Mouse (Mus musculus) hindbrain, embryonic 13.5 days (tissue): ENCODE data around the gene 1700025G04Rik. TPM values are rescaled to one million over a fixed set of nuclear protein-coding genes. Genes with fewer than 3 reads are reported as not detected.
"Not testable (repeated sequence)": the region's sequence is repeated elsewhere in the genome, so short reads cannot be mapped to it uniquely, and the experiment has no call there.

ENCODE experiments used
- ATAC-seq: fragments of 200-750 bp; cut with Nextera tagmentation; 2 replicates; pipeline ENCODE4 v1.8.0; 2017; ENCODE audit warnings: moderate TSS enrichment; ENCODE audit not compliant: low FRiP score
- H3K27ac ChIP-seq: fragments of 300-500 bp; sonication (generic); 2 replicates; pipeline ENCODE4 v1.5.1; 2015; ENCODE audit warnings: inconsistent platforms, mild to moderate bottlenecking, moderate library complexity
- H3K27me3 ChIP-seq: fragments of 300-500 bp; sonication (generic); 2 replicates; pipeline ENCODE4 v1.6.1; 2015; ENCODE audit warnings: mild to moderate bottlenecking, inconsistent platforms
- H3K36me3 ChIP-seq: fragments of 300-500 bp; sonication (generic); 2 replicates; pipeline ENCODE4 v1.6.1; 2015; ENCODE audit warnings: mild to moderate bottlenecking, inconsistent platforms
- H3K4me1 ChIP-seq: fragments of 300-500 bp; sonication (generic); replicated peaks from 2 replicates; pipeline ENCODE4 v1.6.1; 2015; ENCODE audit warnings: inconsistent platforms
- H3K4me2 ChIP-seq: fragments of 300-500 bp; sonication (generic); 2 replicates; pipeline ENCODE4 v1.6.1; 2015; ENCODE audit warnings: inconsistent platforms, mild to moderate bottlenecking, moderate library complexity
- H3K4me3 ChIP-seq: fragments of 300-500 bp; sonication (generic); 2 replicates; pipeline ENCODE4 v1.5.1; 2015; ENCODE audit warnings: mild to moderate bottlenecking, inconsistent platforms
- H3K9ac ChIP-seq: fragments of 300-500 bp; sonication (generic); 2 replicates; pipeline ENCODE4 v1.6.1; 2015; ENCODE audit warnings: mild to moderate bottlenecking, inconsistent platforms
- H3K9me3 ChIP-seq: fragments of 300-500 bp; sonication (generic); 2 replicates; pipeline ENCODE4 v1.6.1; 2016; ENCODE audit warnings: inconsistent platforms
- WGBS: fragments of 180-500 bp; shearing (Covaris S2); methylation state at CpG from one replicate; pipeline ENCODE4 v1.1.7; 2015; 5-methylcytosine and 5-hydroxymethylcytosine counted together
- polyA plus RNA-seq: library from polyadenylated mRNA; unstranded; fragments of >200 nt; fragmentation: Nextera tagmentation; extraction: Ambion mirVana; gene quantifications from 2 replicates; pipeline ENCODE4 v1.2.1, GENCODE M21; 2015

Gene 1700025G04Rik
- polyA plus RNA-seq, 1 experiment from 2014 or later: 41.0 TPM

DNA sequence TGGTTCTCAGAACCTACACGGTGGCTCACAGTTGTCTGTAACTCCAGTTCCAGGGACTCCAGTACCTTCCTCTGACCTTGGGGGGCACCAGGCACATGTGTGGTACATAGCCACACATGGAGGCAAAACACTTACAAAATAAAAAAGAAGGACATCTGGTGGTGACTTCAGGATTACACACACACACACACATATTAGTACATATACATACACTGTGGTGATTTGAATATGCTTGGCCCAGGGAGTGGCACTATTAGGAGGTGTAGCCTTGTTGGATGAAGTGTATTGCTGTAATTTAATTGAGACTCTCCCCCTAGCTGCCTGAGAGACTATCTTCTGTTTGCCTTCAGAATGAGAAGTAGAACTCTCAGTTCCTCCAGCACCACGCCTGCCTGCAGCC, 241.6 kb downstream of the 1700025G04Rik start:
- 91% methylated on average over 2 of the region's 2 CpGs for WGBS
- Histone ChIP-seq H3K4me2 (no peak overlapping the region), H3K9ac (no peak overlapping the region), H3K4me3 (no peak overlapping the region), H3K9me3 (no peaks in the 10 kb centered on the region), H3K27ac (no peak overlapping the region), H3K27me3 (no peaks in the 10 kb centered on the region), H3K4me1 (peaks cover 16% of the 10 kb centered on the region), H3K36me3 (no peaks in the 10 kb centered on the region)
- ATAC-seq: no peak

- WGBS: 59% methylated on average over 19 of the region's 19 CpGs
- Histone ChIP-seq H3K9me3 (no peaks in the 10 kb centered on the region), H3K4me2 (peak overlapping the region; percentile 23; the same call in 1 of the 2 replicates), H3K4me3 (no peak overlapping the region), H3K36me3 (no peaks in the 10 kb centered on the region), H3K9ac (no peak overlapping the region; the same call in 1 of the 2 replicates), H3K27ac (peak overlapping the region; percentile 62), H3K4me1 (peaks cover 16% of the 10 kb centered on the region), H3K27me3 (no peaks in the 10 kb centered on the region)
- no peak for ATAC-seq
These were observed 243.8 kb downstream of the 1700025G04Rik start for GRCm38 (mm10) chr1:151845926-151846782.

DNA sequence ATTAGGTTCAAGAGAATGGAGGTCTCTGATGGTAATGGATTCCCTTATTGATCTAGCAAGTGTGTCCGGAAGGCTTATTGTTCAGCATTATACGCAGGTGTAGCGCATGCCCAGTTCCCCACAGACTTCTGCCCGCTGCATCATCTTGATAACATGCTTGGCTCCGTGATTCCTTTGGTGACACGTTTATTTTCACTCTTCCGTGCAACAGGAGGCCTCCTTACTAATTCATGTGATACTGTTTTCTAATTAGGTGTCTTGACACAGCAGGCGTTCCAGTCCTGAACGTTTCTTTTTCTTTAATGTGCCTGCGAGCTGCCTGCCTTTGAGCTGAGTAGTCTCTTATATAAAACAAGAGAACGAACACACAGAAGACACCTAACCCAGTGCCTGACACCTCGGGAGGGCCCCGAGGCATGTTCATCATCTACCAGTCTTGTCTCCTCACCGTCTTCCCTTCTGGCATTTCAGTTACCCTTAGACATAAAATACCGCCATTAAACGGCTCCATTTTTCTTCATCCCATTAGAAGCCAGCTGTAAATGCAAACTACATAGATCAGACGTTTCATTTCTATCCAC, 244.6 kb downstream of the 1700025G04Rik start:
- WGBS: 67% methylated on average over 17 of the region's 17 CpGs
- peaks cover 16% of the 10 kb centered on the region for H3K4me1 ChIP-seq
- no peaks in the 10 kb centered on the region for H3K27me3 ChIP-seq
- peak overlapping the region; percentile 23 for H3K4me2 ChIP-seq
- H3K9me3 ChIP-seq: no peaks in the 10 kb centered on the region
- no peak overlapping the region for H3K4me3 ChIP-seq
- ATAC-seq: no peak
- H3K36me3 ChIP-seq: no peaks in the 10 kb centered on the region
- no peak overlapping the region for H3K9ac ChIP-seq
- H3K27ac ChIP-seq: peak overlapping the region; percentile 62; the same call in 1 of the 2 replicates

GRCm38 (mm10) chr1:151840345-151840744, 249.6 kb downstream of the 1700025G04Rik start:
- H3K9me3 ChIP-seq, H3K36me3 ChIP-seq, H3K4me1 ChIP-seq, H3K27ac ChIP-seq, ATAC-seq, H3K9ac ChIP-seq, H3K4me3 ChIP-seq, H3K27me3 ChIP-seq, H3K4me2 ChIP-seq: not testable (repeated sequence)
- WGBS: 100% methylated on average over 1 of the region's 1 CpGs

DNA sequence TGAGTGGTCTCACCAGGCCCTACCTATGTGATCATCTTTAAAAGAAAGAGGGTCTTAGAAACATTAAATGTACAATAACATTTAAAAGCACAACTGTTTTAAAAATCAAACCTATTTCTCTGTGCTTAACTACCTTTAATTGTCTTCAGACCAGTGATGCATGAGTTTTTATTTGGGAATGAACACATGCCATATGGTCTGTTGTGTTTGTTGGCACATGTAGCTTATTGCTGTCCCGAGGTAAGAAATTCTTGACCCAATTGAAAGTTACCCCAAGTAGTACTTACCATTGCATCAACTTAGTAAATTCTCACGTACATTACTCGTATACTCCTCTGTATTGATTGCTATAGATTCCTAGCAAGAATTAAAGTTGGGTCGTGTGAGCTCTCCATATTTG, 254.7 kb downstream of the 1700025G04Rik start:
- H3K9me3 ChIP-seq: 0 out of 2 replicates have a peak, but pooled peaks cover 4% of the 10 kb centered on the region
- 88% methylated on average over 4 of the region's 4 CpGs for WGBS
- no peak overlapping the region for H3K4me2 ChIP-seq
- H3K27me3 ChIP-seq: no peaks in the 10 kb centered on the region
- H3K4me1 ChIP-seq: no peaks in the 10 kb centered on the region
- H3K27ac ChIP-seq: no peak overlapping the region
- H3K4me3 ChIP-seq: no peak overlapping the region
- H3K36me3 ChIP-seq: no peaks in the 10 kb centered on the region
- ATAC-seq: no peak
- H3K9ac ChIP-seq: no peak overlapping the region

DNA sequence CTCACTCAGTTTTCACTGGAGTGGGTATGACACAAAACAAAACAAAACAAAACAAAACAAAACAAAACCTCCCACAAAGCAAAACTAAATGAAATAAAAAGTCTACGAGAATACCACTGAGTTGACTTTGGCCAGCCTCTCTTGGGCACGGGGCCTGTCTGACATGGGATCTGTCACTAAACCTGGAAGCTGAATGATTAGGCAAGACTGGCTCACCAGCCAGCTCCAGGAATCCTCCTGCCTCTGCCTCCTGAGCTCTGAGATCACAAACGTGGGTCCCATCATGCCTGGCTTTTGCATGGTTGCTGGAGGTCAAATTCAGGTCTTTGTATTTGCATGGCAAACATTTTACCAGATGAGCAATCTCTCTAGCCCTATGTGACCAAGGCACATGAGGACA, 258.1 kb downstream of the 1700025G04Rik start:
- Histone ChIP-seq H3K27me3 (no peaks in the 10 kb centered on the region), H3K9me3 (0 out of 2 replicates have a peak, but pooled peaks cover 4% of the 10 kb centered on the region), H3K4me1 (no peaks in the 10 kb centered on the region), H3K4me3 (no peak overlapping the region), H3K4me2 (no peak overlapping the region), H3K36me3 (no peaks in the 10 kb centered on the region), H3K9ac (no peak overlapping the region), H3K27ac (no peak overlapping the region)
- WGBS: 79% methylated on average over 3 of the region's 3 CpGs
- ATAC-seq: no peak

DNA sequence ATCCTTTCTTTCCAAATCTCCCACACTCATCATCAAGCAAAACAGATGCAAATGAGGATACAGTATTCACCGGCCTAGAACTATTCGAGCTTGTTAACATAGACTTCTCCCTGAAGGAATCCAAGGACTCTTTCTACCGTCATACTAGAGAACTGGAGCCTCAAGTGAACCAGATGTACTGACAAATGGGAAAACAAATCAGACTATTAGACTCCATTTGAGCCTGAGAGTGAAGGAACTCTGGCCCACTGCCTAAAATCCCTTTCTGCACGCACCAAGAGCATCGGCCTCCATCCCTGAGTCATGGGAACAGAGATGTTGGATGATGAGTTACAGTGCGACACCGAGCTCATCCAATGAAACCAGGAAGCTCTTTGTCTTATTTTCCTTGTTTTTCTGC, 264.9 kb downstream of the 1700025G04Rik start:
- ATAC-seq: no peak

DNA sequence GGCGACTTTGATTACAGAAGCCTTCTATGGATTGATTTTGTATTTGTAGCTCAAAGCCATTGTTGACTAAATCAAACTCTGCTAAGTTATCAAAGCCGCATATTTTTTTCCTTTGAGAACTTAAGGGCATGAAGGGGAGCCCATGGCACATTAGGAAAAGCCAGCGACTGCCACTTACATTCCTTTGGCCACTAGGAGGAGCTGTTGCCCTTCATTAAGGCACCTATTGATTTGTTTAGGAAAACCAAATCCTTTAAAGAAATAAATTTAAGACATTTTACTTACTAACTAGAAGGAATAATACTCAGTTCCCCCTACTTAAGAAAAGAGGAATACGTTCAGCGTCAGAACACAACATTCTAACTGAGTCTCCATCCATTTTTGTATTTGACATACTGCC, 269.5 kb downstream of the 1700025G04Rik start:
- Histone ChIP-seq H3K9ac (no peak overlapping the region), H3K4me1 (no peaks in the 10 kb centered on the region), H3K9me3 (no peaks in the 10 kb centered on the region), H3K27ac (no peak overlapping the region), H3K27me3 (no peaks in the 10 kb centered on the region), H3K36me3 (peaks cover 31% of the 10 kb centered on the region), H3K4me2 (no peak overlapping the region), H3K4me3 (no peak overlapping the region)
- WGBS: 33% methylated on average over 5 of the region's 5 CpGs
- ATAC-seq: no peak

More for the DNA sequence above, 264.9 kb downstream of the 1700025G04Rik start:
- Histone ChIP-seq H3K9me3 (no peaks in the 10 kb centered on the region), H3K27me3 (no peaks in the 10 kb centered on the region), H3K9ac (no peak overlapping the region), H3K36me3 (no peaks in the 10 kb centered on the region), H3K4me3 (no peak overlapping the region), H3K4me1 (no peaks in the 10 kb centered on the region), H3K4me2 (no peak overlapping the region), H3K27ac (no peak overlapping the region)
- 76% methylated on average over 7 of the region's 7 CpGs for WGBS

DNA sequence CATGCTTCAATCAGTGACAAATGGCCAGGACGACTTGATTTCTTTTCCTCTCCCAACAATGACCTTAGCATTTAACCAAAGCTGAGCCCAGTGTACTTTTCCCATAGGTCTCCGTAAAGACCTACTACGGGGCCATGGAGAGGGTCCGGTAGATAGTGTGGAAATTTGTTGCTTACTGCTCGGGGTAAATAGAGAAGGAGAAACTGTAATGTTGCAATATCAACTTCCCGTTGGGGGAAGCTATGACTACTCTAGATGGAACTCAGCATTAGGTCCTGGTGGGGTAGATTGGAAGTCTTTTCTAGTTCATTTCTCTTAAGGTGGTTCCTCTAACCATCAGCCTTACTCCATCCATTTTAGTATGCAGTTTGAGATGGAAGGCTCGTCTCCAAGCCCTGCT, 270.7 kb downstream of the 1700025G04Rik start:
- no peak for ATAC-seq
- H3K27me3 ChIP-seq: no peaks in the 10 kb centered on the region
- no peaks in the 10 kb centered on the region for H3K4me1 ChIP-seq
- H3K36me3 ChIP-seq: peaks cover 39% of the 10 kb centered on the region
- H3K4me2 ChIP-seq: no peak overlapping the region
- H3K9me3 ChIP-seq: no peaks in the 10 kb centered on the region
- H3K9ac ChIP-seq: no peak overlapping the region
- no peak overlapping the region for H3K4me3 ChIP-seq
- no peak overlapping the region for H3K27ac ChIP-seq
- WGBS: 90% methylated on average over 7 of the region's 7 CpGs

DNA sequence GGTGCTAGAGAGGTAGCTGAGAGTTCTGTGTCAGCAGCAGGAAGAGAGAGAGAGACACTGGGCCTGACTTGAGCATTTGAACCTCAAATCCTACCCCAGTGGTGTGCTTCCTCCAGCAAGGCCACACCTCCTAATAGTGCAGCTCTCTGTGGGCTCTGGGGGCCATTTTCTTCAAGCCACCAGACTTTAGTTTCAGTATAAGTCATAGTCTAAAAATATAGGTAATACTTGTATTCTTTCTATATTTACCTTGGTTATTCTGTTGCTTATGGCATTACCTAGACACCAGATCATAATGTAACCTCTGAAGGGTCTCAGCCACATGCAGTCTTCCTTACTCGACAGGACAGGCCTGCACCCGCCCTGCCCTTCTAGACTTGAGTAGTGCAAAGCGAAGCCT, 273.9 kb downstream of the 1700025G04Rik start:
- Histone ChIP-seq H3K27ac (no peak overlapping the region), H3K9me3 (no peaks in the 10 kb centered on the region), H3K4me3 (no peak overlapping the region), H3K27me3 (no peaks in the 10 kb centered on the region), H3K9ac (no peak overlapping the region), H3K4me1 (0 out of 2 replicates have a peak, but pooled peaks cover 5% of the 10 kb centered on the region), H3K36me3 (peaks cover 55% of the 10 kb centered on the region), H3K4me2 (no peak overlapping the region)
- 89% methylated on average over 3 of the region's 3 CpGs for WGBS
- no peak for ATAC-seq

- H3K27me3 ChIP-seq: no peaks in the 10 kb centered on the region
- no peak for ATAC-seq
- 0 out of 2 replicates have a peak, but pooled peaks cover 5% of the 10 kb centered on the region for H3K4me1 ChIP-seq
- H3K4me2 ChIP-seq: no peak overlapping the region
- H3K36me3 ChIP-seq: peaks cover 55% of the 10 kb centered on the region
- H3K4me3 ChIP-seq: no peak overlapping the region
- H3K9me3 ChIP-seq: no peaks in the 10 kb centered on the region
- WGBS: 66% methylated on average over 13 of the region's 13 CpGs
- H3K9ac ChIP-seq: no peak overlapping the region
- no peak overlapping the region for H3K27ac ChIP-seq
These were observed 277.8 kb downstream of the 1700025G04Rik start for GRCm38 (mm10) chr1:151812004-151812712.

- WGBS: 82% methylated on average over 16 of the region's 16 CpGs
- Histone ChIP-seq H3K9ac (no peak overlapping the region), H3K9me3 (no peaks in the 10 kb centered on the region), H3K4me1 (0 out of 2 replicates have a peak, but pooled peaks cover 5% of the 10 kb centered on the region), H3K4me2 (no peak overlapping the region), H3K27ac (no peak overlapping the region), H3K36me3 (peaks cover 56% of the 10 kb centered on the region), H3K27me3 (no peaks in the 10 kb centered on the region), H3K4me3 (no peak overlapping the region)
- no peak for ATAC-seq
These were observed 278.5 kb downstream of the 1700025G04Rik start for GRCm38 (mm10) chr1:151811456-151811855.
